Mouse (Mus musculus) hindbrain, embryonic 10.5 days (tissue): Measurements from ENCODE around the gene Rnaseh2b. TPM values are rescaled to one million over a fixed set of nuclear protein-coding genes. Genes with fewer than 3 reads are reported as not detected.

Experiments used
- polyA plus RNA-seq: library from polyadenylated mRNA; unstranded; fragments of >200 nt; fragmentation: Nextera tagmentation; extraction: Ambion mirVana; gene quantifications from 2 replicates; pipeline ENCODE4 v1.2.1, GENCODE M21; 2016

Gene Rnaseh2b
- polyA plus RNA-seq, 1 experiment from 2014 or later, result 60.7 TPM

Other genes starting within 250 kb of the Rnaseh2b start
- 1.8 and 1.9 TPM in 2 replicates for gene Dleu7, start 458 bp downstream of the Rnaseh2b start, polyA plus RNA-seq
- gene Gucy1b2, start 163.7 kb downstream of the Rnaseh2b start, polyA plus RNA-seq, result 0.09 TPM in 1 of 2 replicates, not detected in the other